Mouse (Mus musculus) adrenal gland, postnatal 10 days (tissue): ENCODE data around the gene Hpd. TPM values are rescaled to one million over a fixed set of nuclear protein-coding genes. Genes with fewer than 3 reads are reported as not detected.

Experiments used
- DNase-seq: peaks from one replicate; pipeline ENCODE4 v3.0.0; 2021; ENCODE audit warnings: mixed read lengths
- total RNA-seq, 2 experiments: library from RNA; stranded (reverse); gene quantifications; 2 replicates each; pipeline ENCODE4 v1.2.3; 2021

Gene Hpd
- total RNA-seq, 2 experiments from 2014 or later = 65.8 to 142 TPM

DNA sequence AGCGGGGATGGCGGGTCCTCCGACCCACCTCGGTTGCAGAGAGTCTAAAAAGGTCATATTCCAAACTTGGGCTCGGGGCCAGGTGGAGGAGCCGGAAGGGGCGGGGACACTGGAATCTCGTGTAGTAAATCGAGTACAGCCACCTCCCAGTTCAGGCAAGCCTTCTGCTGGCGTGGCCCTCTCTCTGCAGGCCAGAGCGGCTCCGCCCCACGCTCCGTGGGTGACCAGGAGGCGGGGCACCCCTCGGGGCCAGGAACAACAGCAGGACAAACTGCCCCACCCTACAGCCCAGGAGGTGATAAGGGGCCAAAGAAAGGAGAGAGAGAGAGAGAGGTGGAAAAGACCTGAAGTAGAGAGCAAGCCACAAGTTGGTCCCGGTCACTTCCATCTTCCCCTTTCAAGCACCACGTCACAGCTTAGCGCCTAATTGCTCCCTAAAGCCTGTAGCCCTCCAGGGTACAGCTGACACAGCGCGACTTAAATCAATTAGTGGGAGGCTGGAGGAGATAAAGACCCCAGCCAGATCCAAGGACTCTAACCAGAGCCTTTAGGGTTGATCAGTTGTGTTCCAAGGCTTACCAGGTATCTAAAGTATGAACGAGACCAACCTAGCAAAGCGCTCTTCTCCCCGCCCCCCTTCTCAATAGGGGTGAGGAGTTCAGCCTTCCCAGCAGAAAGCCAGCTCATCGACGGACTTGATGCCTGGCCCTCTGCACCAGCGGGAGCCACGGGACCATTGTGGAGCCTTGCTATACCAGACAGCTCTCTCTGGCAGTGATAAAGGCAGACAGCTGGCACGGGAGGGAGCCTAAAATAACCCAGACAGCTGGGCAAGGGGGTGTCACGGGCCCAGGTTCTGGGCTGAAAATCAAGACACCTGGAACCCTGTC lies 46.8 kb downstream of the Hpd start:
- DNase-seq = peak; percentile 95

GRCm38 (mm10) chr5:123134875-123135382 lies 47.6 kb downstream of the Hpd start:
- no peak for DNase-seq

DNA sequence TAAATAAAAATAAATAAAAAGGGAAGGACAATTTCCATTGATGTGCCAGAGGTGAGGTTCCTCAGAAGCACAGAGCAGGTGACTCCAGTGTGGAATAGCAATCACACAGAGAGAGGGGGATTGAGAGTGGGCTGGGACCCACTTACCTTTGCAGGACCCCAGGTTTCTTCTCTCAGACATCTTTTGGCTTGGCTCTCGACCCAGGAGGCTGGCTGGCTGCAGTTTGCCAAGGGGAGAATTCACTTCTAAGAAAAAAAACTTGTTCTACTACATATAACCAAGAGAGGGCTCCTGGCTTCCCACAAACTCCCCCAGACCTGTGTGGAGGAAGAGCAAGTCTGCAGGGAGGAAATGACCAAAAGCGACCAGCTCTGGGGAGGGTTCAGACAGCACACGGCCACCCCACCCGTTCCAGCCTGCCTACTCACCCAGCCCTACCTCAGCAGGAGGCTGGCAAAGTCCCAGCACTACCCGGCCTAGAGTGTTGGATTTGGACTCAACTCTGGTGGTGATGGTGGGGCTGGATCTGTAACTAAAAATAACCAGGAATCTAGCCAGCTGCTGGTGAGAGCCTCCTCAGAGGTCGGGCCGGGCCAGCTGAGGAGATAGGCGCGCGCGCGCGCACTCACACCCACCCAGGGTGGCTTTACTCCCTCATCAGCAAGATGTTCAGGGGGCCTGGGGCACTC lies 48.2 kb downstream of the Hpd start:
- peak; percentile 79 for DNase-seq

DNA sequence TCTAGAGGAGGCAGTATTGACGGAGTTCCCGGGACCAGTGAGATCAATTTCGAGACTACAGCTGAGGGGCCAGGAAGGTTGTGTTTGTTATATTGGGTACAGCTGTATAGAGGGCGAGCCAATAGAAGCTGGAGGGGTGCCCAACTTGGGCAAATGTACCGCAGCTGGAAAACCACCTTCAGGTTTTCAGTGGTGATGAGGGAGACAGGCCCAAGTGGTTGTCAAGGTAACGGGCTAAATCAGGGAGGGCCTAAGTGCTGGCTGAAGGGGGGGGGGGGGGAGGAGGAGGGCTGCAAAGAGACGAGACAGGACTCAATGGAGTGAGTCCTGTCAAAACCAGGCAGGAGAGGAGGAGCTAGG lies 48.8 kb downstream of the Hpd start:
- DNase-seq = no peak

GRCm38 (mm10) chr5:123133083-123133783 lies 49.3 kb downstream of the Hpd start:
- DNase-seq = peak; percentile 94

DNA sequence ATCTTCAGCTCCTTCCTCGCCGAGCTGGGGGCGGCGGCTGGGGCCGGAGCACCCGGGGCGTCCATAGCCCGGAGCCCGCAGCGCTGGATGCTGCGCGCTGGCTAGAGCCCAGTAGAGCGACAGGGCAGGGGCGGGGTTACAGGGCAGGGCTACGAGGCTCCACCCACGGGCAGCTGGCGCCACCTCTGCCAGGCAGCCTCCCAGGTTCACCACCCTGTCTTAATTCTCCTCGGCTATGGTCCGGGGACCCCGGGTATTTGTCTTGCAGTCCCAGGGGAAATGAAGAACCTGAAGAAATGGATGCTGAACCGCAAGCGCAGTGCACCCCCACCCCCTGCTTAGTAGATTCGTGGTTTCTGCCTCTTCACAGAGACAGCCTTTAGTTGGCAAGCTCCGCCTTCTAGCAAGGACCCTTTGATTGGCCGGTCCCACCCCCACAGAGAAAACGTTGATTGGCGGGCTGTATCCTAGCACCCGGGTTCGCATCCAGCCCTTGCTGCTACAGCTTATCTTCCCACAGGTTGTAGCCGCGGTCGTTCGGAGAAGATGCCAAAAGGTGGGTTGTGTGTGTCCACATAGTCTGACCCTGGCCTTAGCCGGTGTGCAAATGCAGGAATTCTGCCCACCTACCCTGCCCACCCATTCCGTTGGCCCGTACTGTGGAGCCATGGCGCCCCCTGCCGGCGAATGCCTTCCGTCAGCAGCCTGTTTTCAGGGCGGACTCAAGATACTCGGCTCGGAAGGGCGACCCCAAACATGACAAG lies 50.0 kb downstream of the Hpd start, which contains the start of gene Rhof:
Gene Rhof, minus strand, starts transcription at position 385 of the 764 bp plus-strand sequence.
- DNase-seq = peak; percentile 90

DNA sequence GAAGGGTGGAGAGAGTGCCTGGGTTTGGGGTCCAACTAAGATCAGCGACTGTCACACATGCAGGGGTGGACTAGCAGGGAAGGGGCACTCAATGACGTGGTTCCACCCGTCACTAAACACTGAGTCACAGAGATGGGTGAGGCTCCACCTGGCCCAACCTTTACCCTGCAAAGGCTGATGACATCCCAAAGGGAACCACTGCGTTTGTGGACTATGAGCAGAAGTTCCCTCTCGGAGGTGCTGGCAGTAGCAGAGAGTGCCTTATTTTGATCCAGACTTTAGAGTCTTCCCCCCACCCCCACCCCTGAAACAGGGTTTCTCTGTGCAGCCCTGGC lies 51.7 kb downstream of the Hpd start:
- DNase-seq = no peak

GRCm38 (mm10) chr5:123130030-123130813 lies 52.3 kb downstream of the Hpd start:
- no peak for DNase-seq

DNA sequence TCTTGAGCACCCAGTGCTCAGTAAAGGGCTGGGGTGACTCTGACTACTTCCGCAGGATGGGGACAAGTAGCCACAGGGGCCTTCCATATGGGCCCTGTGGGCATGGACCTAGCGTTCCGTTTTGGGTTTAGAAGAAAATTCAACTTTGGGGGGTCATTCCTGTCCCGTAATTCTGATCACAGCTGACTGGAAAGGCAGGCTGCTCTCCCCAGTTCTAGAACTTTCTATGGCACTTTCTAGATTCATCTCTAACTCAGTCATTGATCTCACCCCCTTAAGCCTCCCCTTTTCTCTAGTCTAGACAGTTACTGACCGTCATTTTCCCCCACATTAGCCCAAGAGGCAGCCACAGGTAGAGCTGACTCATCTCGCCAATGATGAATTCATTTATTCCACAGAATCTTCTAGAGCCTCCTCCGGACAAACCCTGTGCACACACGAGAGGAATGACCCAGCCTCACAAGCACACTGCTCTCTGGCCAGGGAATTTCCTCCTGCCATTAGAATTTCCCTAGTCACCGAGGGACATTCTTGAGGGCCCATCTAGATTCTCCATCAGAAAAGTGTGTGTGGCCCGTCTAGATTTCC lies 53.3 kb downstream of the Hpd start:
- DNase-seq = no peak

GRCm38 (mm10) chr5:123128426-123129169 lies 53.9 kb downstream of the Hpd start:
- DNase-seq = no peak

GRCm38 (mm10) chr5:123127031-123127430 lies 55.5 kb downstream of the Hpd start:
- no peak for DNase-seq

DNA sequence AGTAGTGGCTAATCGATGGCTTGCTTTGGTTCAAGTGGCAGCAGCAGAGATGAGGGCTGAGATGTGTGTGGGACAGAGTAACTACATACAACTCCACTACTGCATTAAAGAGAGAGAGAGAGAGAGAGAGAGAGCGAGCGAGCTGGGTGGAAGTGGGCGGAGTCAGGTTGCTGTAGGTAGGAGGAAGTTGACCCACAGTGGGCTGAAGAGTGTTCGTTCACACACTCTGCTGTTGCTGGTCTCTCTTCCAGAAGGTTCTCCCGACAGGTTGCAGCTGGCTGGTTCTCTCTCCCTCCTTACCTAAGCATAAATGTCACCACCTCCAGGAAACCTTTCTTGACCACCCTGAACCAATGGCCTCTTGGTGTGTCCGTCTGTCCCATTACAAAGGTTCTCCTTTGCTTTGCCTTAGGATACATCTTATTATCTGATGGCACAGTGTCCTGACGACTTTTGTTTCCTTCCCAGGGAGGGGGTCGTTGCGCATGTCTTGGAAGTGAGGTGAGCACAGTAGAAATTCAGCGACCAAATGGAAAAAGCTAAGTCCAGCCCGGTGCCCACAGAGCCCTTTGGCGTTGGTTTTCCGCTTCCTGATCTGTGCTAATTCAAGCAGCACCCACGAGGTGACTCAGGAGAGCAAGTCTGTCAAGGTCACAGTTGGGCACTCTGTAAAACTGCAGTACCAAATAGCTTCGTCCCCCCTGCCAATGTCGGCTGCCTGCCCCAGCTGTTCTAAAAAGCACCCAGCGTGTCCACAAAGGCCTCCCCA lies 56.7 kb downstream of the Hpd start:
- peak; percentile 52 for DNase-seq

DNA sequence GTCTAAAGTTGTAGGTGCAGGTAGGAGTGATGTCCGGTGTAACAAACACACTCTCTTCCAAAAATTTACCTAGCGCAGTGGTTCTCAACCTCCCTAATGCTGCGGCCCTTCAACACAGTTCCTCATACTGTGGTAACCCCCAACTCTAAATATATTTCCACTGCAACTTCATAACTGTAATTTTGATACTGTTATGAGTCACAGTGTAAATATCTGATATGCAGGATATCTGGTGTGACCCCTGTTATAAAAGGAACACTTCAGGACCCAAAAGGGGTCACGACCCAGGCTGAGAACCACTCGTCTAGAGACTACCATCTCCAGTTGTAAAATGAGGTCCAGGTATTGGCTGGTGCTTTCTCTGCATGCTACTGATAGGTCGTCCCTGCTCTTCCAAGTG lies 57.4 kb downstream of the Hpd start:
- DNase-seq = no peak

- DNase-seq = no peak
Observed at GRCm38 (mm10) chr5:123122181-123122580, 60.3 kb downstream of the Hpd start.

Other genes starting within 250 kb of the Hpd start
- gene Kdm2b, start 192.9 kb downstream of the Hpd start, total RNA-seq = 10 to 100 TPM; 22.8 to 27.6 TPM
- 10 to 100 TPM; 13.2 to 14.6 TPM for gene Orai1, start 167.7 kb downstream of the Hpd start, total RNA-seq
- not detected for gene Morn3, start 135.7 kb downstream of the Hpd start, total RNA-seq
- gene Tmem120b, start 114.3 kb downstream of the Hpd start, total RNA-seq = 10 to 100 TPM; 18.5 to 22.8 TPM
- gene Rhof, start 50.0 kb downstream of the Hpd start, total RNA-seq = 1 to 10 TPM; 1.6 to 1.8 TPM
- 10 to 100 TPM; 19.5 to 27.4 TPM for gene Setd1b, start 40.5 kb downstream of the Hpd start, total RNA-seq
- 10 to 100 TPM; 29.0 to 29.4 TPM for gene Psmd9, start 13.3 kb downstream of the Hpd start, total RNA-seq
- under 1 TPM; 0.39 to 0.73 TPM for gene Wdr66, start 69.4 kb upstream of the Hpd start, total RNA-seq
- 10 to 100 TPM; 14.1 to 20.6 TPM for gene Bcl7a, start 161.1 kb upstream of the Hpd start, total RNA-seq
- 10 to 100 TPM; 24.4 to 27.8 TPM for gene Mlxip, start 212.1 kb upstream of the Hpd start, total RNA-seq